Mouse (Mus musculus) layer of hippocampus, adult 9-10 months (tissue): Measurements from ENCODE around the gene Zfp277.

ENCODE experiments used
- DNase-seq: peaks from one replicate; pipeline ENCODE4 v3.0.0; 2022; ENCODE audit warnings: low spot score

The Zfp277 gene

DNA sequence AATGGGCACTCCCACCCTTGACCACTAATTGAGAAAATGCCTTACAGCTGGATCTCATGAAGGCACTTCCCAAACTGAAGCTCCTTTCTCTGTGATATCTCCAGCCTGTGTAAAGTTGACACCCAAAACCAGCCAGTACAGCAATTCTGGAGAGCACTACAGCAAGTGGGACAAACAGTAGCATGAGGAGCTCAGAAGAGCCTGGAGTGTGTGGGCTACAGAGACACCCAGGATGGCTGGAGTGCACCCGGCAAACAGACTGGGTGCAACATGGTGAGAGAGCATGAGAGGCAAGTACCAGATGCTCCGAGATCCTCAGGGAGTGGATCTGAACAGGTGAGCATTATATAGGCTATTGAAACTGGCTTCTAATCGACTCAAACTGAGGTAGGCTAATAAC, 93.8 kb downstream of the Zfp277 start:
- DNase-seq = no peak

DNA sequence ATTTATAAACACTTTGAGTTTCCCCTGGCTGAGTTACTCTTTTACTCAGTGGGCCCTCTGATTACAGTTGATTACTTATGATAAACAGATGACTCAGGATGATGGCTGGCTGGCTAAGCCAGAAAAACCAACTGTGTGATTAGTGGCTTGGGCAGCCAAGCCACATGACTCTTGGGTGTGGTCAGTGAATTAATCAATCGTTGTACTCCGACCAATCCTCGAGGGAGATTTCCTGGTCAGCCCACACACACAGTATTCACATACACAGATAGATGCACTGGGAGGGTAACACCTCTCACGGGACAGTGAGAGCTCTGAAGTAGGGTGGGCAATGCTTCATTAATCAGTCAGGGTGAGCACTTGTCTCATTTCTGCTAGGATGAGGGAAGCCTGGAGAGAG, 97.5 kb downstream of the Zfp277 start:
- DNase-seq = no peak

DNA sequence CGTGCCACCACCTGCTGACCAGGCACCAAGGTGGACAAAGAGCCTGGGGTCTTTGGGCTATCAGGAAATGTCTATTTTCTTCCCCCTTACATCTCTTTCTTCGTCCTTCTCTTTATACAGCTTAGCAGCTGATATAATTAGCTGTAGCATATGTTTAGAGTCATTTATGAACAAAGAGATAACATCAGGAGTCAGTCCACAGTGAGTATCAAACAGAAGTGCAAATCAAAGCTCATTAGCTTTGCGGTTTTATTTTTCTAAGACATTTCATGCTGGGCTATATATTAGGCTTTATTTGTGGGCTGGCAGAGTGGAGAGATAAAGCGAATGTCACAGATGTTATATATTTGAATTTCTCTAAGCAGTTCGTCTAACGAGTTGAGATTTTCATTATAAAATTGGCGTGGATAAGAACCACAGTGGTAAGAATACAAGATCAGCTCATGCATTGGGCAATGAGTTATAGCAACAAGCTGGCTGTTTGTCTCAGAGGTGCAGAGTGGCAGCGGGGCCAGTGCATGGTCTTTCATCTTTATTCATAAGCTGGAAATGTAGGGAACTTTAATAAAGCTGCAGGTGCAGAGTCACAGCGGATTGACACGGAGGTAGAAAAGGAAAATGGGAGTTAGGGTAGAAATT, 98.5 kb downstream of the Zfp277 start:
- DNase-seq = no peak

DNA sequence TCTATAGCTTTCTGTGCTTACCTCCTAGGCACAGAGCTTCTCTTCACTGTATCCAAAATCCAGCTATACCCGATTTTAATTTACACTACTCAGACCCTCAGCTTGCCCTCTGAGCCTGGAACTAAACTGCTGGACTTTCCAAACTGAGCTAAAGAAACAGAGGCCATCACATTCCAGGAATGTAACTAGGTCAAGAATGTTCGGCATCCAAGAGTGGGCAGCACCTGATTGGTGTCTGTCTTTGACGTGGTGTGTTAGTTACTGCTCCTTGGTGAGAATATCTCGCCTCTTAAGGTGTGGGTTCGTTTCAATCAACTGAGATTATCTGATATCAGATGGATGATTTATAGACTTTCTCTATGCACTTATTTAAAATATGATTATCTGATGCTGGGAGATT, 104.3 kb downstream of the Zfp277 start:
- no peak for DNase-seq

DNA sequence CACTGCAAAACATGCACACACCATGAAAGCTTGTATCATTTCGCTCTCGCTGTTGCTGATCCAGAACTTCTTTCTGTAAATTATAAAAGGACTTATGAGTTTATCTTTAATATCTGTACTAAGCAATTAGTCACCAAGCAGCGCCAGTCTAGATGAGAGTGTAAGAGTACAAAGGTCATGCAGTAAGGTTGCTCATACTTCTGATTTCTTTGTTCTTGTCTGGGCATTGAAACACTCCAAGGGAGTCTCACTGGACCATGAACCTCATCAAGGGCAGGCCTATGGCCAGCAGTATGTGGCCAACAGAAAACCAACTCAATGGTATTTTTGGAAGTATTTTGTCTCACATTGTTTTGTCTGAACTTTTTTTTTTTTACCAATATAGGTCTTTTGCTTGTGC, 110.4 kb downstream of the Zfp277 start:
- no peak for DNase-seq

DNA sequence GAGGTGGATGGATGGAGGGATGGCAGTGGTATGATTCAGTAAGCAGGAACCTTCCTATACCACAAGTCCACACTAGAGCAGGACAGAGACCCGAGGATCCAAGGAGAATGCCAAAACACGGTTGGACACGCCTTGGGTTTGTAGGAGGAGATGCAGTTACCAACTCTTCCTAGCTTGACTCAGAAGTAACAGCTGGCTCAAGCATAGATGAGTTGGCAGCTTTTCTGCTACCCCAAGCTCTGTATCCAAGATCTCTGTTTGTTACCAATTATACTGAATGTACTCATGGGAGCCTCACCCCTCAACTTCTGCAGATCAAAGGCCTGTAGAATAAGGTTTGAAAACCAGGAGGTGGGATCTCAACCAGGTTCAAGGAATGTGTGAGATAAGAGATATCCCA, 114.2 kb downstream of the Zfp277 start:
- no peak for DNase-seq

DNA sequence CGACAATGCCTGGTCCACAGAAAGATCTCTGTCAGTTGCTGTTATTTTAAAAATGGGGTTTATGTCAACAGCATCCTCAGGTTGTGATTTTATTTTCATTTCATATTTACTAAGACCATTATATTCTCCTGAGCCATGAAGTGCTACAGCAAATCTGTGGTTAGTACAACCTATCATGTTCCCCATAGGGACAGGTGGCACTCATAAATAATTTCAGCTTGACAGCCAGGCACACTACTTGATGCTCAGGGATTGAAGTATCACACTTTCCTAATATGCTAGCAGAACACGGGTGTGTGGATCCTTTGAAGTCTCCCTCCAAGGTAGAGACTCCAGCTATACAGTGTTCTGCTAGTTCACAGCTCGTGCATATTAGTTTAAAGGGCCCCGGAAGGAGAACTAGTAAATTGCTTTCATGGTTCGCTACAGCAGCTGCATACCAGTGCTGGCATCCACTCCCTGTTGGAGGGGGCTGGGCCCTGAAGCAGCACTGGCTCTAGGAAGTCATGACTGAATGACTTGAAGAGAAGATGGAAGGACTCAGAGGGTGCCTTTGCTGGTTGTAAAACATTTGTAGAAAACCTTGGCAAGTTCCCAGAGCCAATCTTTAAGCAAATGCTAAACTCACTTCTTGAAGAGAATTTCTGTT, 118.6 kb downstream of the Zfp277 start:
- no peak for DNase-seq

DNA sequence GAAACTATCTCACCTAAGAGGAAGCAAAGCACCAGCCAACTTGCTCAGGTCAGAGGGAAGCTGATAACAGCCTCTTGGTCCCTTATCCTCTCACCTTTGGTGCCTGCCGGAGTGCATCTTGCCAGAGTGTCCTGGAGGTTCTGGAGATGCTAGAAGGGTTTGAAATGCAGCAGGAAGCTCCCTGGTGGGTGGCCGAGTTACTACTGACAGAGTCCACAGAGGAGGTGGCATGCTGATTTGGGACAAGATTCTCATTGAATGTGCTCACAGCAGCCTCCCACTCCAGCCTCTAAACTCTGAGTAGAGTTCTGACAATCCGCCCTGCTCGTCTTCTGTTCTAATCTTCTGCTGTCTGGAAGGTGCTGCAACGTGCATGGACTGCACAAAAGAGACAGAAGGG, 120.1 kb downstream of the Zfp277 start:
- no peak for DNase-seq

DNA sequence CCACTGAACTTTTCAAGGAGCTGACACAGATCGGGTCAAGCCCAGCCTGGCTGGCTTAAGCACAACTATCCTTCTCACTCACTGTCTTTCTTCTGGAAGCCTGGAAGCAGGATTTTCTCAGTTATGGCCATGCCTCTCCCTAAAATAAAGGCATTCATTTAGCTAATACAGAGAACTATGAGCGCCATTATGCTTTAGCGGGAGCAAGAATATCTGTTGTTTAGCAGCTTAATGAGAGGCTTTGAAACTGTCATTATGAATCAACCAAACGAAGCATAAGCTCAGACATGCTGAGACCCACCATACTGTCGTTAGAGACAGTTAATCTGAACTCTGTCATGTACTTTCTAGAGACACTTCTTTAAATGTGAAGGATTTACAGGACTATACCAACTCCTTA, 120.9 kb downstream of the Zfp277 start:
- DNase-seq = no peak

DNA sequence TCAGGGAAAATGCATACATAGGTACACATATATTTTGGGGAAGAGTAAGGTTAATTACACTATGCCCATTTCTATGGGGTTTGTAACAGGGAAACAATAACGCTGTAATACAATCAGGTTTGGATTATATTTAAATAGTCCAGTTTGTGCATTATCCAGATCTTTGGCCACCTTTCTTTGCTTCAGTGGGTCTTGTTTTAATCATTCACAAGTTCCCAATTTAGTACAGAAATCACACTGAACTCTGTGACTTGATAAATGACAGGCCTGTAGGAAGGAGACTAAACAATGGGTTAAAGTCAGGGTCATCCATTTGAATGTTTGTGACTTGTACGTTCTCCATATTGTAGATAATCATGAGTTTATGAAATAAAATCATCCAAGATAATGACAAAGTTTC, 130.6 kb downstream of the Zfp277 start:
- no peak for DNase-seq

DNA sequence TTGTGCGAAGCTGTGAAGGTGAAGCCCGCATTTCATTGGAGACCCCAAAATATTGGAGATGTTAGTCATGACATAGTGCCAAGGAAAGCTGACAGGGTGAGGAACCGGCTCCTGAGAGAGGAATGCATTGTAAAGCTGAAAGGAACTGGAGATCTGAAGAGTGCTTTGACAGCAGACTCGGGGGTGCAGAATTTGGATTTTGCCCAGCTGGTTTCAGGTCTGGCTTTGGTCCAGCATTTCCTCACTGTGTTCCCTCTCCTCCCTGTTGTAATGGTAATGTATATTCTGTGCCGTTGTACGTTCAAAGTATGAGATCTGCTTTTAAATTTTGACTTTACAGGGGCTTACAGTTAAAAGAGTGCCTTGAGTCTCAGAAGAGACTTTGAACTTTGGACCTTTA, 141.7 kb downstream of the Zfp277 start:
- no peak for DNase-seq

DNA sequence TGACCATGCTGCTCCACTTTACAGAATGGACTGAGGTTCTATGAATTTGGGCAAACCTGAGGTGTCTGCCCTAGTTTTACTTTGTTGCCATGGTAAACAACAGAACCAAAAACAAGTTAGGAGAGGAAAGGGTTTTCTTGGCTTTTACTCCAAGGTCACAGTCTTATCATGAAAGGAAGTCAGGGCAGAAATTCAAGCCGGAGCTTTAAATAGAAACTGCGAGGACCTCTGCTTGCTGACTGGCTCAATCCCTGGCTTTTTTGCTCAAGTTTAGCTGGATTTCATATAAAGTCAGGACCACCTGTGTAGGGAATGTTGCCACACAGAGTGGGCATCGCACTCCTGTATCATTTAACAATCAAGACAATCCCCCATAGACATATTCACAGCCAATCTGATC, 147.1 kb downstream of the Zfp277 start:
- DNase-seq = no peak

DNA sequence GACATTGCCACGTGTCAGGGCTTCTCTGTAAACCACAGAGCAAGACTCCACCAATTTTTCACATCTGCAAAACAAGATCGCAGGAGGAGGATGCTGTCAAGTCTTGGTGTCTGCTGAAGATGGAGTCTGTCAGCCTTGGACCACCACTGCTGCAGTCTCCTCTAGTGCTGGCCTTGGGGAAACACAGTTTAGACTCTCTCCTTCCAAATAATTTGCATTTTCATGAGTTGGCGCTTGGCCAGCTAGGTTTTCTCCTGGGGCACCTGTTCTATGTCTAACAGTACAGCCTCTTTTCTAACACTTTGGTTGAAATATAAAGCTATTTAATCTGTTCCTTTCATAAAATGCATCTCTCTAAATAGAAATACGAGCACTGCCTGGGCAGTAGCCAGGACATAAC, 159.2 kb downstream of the Zfp277 start:
- no peak for DNase-seq

DNA sequence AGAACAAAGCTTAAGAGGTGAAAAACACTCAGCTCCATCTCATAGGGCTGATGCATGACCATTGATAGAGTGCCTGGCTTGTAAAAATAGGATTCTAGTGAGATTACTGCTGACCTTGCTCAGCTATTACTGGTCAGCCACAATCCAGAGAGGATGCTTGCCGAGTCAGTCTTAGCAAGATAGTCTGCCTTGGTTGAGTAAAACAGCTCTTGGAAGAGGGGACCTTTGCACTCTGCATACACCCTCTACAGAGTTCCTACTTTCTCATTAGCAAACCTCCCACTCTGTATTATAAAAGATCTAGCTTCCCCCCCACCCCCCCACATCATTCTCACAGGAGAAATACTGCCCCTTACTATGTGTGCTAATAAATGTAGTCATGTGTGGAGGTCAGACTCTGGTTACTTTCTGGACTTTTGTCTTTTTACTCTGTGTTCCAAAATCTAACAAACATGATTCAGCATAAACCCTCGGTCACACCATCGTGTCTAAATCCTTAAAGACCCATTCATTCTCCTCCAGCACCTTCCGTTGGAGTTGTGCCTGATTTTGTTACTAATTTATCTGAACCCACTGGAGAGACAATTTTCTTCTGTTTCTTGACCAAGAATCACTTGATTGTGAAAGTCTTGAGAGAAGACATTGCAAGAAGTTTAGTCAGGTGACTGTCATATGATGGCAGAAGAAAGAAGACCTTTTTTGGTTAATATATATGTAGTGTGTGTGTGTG, 164.9 kb downstream of the Zfp277 start:
- DNase-seq = no peak

DNA sequence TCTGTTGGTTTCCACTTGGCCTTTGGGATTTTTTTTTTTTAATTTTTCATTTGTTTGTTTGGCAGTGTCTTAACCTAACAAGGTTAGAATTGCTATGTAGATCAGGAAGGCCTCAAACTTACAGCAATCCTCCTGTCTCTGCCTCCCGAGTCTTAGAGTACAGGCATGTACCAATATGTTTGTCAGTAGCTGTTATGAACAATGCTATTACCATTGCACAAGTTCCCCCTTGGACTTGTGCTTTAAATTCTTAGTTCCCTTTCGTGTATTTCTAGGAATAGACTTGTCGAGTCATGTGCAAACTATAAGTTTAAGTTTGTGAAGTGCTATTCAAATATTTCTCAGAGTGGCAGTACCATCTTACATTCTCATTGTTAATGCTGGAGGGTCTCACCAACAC, 168.1 kb downstream of the Zfp277 start:
- DNase-seq = no peak

DNA sequence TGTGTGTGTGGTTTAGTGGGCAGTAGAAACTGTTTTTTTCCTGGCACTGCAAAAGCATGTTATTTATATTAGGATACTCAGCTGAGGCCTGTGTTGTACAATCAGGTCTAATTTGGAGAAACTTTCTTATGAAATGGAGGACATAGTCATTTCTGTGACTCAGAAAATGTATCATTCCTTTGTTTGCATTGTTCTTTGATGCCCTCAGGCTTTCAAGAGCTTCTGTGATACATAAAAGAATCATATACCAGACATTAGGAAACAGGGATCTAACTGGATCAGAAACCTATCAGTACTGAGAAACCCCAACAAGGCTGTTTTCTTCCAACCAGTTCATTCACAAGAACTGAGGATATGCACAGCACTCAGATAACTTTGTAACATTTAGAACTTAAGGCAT, 170.8 kb downstream of the Zfp277 start:
- DNase-seq = no peak

DNA sequence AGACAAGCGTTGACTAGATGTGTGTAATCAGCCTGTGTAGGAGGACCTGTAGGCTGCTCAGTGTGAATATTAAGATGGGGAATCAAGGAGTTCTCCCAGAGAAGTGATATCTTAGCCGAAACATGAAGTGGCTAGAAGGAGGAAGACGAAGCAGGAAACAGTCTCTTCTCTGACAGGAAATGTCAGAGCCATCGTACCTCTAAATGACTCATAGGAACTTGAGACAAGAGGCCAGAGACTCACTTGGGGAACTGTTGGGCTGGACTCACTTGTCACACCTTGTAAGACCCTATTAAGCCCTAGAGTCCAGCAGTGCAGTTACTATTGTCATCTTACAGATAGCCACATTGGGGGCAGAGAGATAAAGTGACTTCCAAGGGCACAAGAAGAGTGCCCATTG, 172.4 kb downstream of the Zfp277 start:
- DNase-seq = no peak

DNA sequence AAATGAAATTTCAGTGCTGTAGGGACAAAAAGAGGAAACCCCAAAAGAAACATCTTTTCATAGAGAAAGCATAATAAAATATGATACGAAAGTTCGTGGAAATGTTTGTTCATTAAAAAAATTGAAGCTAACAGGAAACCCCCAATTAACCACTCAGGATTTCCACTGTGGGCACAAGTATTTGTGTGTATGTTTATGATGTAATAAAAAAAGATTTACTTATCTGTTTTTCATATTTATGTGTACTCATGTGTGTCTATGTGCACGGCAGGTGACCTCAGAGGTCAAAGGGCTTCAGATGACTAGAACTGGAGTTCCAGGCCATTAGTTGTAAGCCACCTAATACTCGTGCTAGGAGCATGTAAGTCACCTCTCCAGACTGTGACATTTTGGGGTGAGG, 173.0 kb downstream of the Zfp277 start:
- DNase-seq = no peak

DNA sequence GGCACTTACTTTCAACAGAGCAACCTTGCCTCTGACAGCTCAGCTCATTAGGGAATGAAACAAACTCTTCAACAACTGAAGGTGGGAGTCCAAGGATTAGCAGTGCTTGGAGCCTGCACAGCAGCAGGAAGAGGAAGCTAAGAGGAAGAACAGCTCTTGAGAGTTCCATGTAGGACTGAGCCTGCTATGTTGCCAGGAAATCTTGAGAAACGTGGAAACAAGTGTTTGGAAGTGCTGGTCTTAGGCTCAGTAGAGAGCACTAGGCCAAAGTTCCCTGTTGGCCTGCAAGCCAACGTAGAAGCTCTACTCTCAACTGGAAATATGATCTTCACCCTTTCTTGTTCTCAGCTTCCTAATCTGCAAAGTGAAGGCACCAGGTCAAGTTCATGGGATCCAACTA, 177.4 kb downstream of the Zfp277 start:
- no peak for DNase-seq
